Mouse (Mus musculus): ENCODE data around the gene Ren1.

GRCm38 (mm10) chr1:133367606-133368488 is 17.5 kb downstream of the Ren1 start:
- no peak for TF ChIP-seq EP300 (optimal IDR thresholded peaks at IDR 0.05)
- no peak for TF ChIP-seq CTCF (IDR thresholded peaks at IDR 0.05; ENCODE audit: low read depth)
